Mouse (Mus musculus) liver, adult 2 months (tissue): ENCODE data around the gene Sap30bp.

Source experiments
- CTCF ChIP-seq: fragments of 200-500 bp; IDR thresholded peaks from 2 replicates; pipeline ENCODE4 v1.5.1; 2011; ENCODE audit warnings: low read depth, low read length, control low read depth
- POLR2A ChIP-seq: fragments of 200-500 bp; IDR thresholded peaks from 2 replicates; pipeline ENCODE4 v1.6.1; 2011; ENCODE audit warnings: low read length, control low read depth; ENCODE audit not compliant: insufficient read depth; ENCODE audit errors: extremely low read depth

DNA sequence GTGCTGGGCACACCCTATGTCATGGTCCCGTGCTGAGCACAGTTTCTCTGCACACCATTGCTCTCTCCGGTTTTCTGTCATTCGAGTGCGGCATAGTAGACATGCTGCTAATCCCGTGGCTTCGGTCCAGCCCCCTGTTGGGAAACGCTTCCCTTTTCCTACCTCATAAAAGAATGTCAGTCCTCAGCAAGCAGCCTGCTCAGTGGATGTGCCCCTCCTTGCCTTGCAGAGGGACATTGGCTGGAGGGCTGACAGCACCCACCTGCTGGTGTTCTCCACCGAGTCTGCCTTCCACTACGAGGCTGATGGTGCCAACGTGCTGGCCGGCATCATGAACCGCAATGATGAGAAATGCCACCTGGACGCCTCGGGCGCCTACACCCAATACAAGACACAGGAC lies 49.4 kb downstream of the Sap30bp start:
- TF ChIP-seq CTCF: no peak
- TF ChIP-seq POLR2A: no peak
